Mouse (Mus musculus) thymus, adult 2 months (tissue): ENCODE measurements around the gene Pdss2.
A peak's percentile ranks its signal among the peaks of the same experiment; 100 is the strongest.

ENCODE experiments used
- CTCF ChIP-seq: fragments of 200-500 bp; IDR thresholded peaks from 2 replicates; pipeline ENCODE4 v1.5.1; 2012; ENCODE audit warnings: mild to moderate bottlenecking, control low read depth, low read length, moderate library complexity, borderline replicate concordance; ENCODE audit not compliant: control insufficient read depth, poor library complexity, insufficient read depth; ENCODE audit errors: extremely low read depth
- POLR2A ChIP-seq: fragments of 200-500 bp; IDR thresholded peaks from 2 replicates; pipeline ENCODE4 v1.6.1; 2012; ENCODE audit warnings: mild to moderate bottlenecking, low read length, control low read depth, moderate library complexity; ENCODE audit not compliant: control insufficient read depth, poor library complexity, insufficient read depth; ENCODE audit errors: extremely low read depth

DNA sequence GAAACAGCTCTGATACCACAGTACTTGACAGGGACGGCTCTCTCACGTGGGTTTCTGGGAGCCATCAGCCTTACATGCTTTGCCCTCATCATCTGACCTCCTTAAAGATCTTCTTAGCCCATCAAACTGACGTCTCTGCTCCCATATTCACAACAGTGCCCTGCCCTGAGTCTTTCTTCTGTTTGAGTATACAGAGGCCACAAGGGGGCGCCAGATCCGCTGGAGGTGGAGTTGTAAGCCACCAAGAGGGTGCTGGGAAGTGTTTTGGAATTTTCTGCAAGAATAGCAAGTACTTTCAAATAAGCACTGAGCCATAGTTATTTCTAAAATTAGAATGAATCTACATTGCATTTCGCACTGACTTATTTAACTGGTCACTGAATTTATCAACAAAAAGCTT lies 9.4 kb upstream of the Pdss2 start:
- TF ChIP-seq POLR2A = no peak
- TF ChIP-seq CTCF = peak; percentile 30; the same call in 1 of the 2 replicates
